Mouse (Mus musculus) hindbrain, embryonic 13.5 days (tissue): ENCODE data around the gene Gm42878. TPM values are rescaled to one million over a fixed set of nuclear protein-coding genes. Genes with fewer than 3 reads are reported as not detected.

Experiments used
- ATAC-seq: fragments of 200-750 bp; cut with Nextera tagmentation; 2 replicates; pipeline ENCODE4 v1.8.0; 2017; ENCODE audit warnings: moderate TSS enrichment; ENCODE audit not compliant: low FRiP score
- H3K27ac ChIP-seq: fragments of 300-500 bp; sonication (generic); 2 replicates; pipeline ENCODE4 v1.5.1; 2015; ENCODE audit warnings: inconsistent platforms, mild to moderate bottlenecking, moderate library complexity
- H3K27me3 ChIP-seq: fragments of 300-500 bp; sonication (generic); 2 replicates; pipeline ENCODE4 v1.6.1; 2015; ENCODE audit warnings: mild to moderate bottlenecking, inconsistent platforms
- H3K36me3 ChIP-seq: fragments of 300-500 bp; sonication (generic); 2 replicates; pipeline ENCODE4 v1.6.1; 2015; ENCODE audit warnings: mild to moderate bottlenecking, inconsistent platforms
- H3K4me1 ChIP-seq: fragments of 300-500 bp; sonication (generic); replicated peaks from 2 replicates; pipeline ENCODE4 v1.6.1; 2015; ENCODE audit warnings: inconsistent platforms
- H3K4me2 ChIP-seq: fragments of 300-500 bp; sonication (generic); 2 replicates; pipeline ENCODE4 v1.6.1; 2015; ENCODE audit warnings: inconsistent platforms, mild to moderate bottlenecking, moderate library complexity
- H3K4me3 ChIP-seq: fragments of 300-500 bp; sonication (generic); 2 replicates; pipeline ENCODE4 v1.5.1; 2015; ENCODE audit warnings: mild to moderate bottlenecking, inconsistent platforms
- H3K9ac ChIP-seq: fragments of 300-500 bp; sonication (generic); 2 replicates; pipeline ENCODE4 v1.6.1; 2015; ENCODE audit warnings: mild to moderate bottlenecking, inconsistent platforms
- H3K9me3 ChIP-seq: fragments of 300-500 bp; sonication (generic); 2 replicates; pipeline ENCODE4 v1.6.1; 2016; ENCODE audit warnings: inconsistent platforms
- WGBS: fragments of 180-500 bp; shearing (Covaris S2); methylation state at CpG from one replicate; pipeline ENCODE4 v1.1.7; 2015; 5-methylcytosine and 5-hydroxymethylcytosine counted together
- polyA plus RNA-seq: library from polyadenylated mRNA; unstranded; fragments of >200 nt; fragmentation: Nextera tagmentation; extraction: Ambion mirVana; gene quantifications from 2 replicates; pipeline ENCODE4 v1.2.1, GENCODE M21; 2015

The Gm42878 gene
- polyA plus RNA-seq, 1 experiment from 2014 or later, result not detected

DNA sequence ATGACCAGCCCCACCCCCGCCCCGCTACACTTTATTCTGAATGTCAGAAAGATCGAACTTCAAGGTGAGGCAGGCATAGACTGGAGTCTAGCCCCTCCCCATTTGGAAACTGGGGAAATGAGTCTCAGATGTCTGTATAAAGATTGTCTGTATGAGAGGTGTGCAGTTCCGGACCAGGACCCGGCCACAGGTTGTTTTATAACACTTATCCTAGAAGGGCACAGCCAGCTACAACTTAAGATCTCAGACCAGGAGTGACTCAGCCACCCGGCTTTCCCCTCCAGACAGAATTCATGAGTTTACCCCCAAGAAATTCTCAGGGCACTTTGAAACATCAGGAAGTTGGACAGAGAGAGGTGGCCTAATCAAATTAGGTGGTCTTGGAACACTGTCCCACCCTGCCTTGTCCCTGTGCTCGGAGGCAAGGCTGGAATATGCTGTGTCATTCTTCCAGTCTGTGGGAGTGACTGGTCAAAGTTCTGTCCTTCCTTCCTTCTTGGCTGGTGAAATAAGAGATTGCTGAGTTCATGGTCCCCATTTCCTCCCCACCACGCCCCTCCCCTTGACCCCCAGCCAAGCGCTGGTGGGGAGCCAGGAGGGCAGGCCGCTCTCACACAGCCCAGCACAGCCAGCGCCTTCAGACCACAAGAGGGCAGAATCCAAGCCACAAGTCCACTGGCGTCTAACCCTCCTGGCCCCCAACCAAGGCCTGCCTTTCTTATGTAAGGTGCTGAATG is 38.7 kb upstream of the Gm42878 start:
- 0 out of 2 replicates have a peak, but pooled peaks cover 8% of the 10 kb centered on the region for H3K4me1 ChIP-seq
- no peak for ATAC-seq
- H3K4me2 ChIP-seq, result no peak overlapping the region
- no peaks in the 10 kb centered on the region for H3K27me3 ChIP-seq
- H3K4me3 ChIP-seq, result no peak overlapping the region
- peaks cover 20% of the 10 kb centered on the region for H3K36me3 ChIP-seq
- 59% methylated on average over 12 of the region's 12 CpGs for WGBS
- H3K27ac ChIP-seq, result no peak overlapping the region
- no peak overlapping the region for H3K9ac ChIP-seq
- no peaks in the 10 kb centered on the region for H3K9me3 ChIP-seq

DNA sequence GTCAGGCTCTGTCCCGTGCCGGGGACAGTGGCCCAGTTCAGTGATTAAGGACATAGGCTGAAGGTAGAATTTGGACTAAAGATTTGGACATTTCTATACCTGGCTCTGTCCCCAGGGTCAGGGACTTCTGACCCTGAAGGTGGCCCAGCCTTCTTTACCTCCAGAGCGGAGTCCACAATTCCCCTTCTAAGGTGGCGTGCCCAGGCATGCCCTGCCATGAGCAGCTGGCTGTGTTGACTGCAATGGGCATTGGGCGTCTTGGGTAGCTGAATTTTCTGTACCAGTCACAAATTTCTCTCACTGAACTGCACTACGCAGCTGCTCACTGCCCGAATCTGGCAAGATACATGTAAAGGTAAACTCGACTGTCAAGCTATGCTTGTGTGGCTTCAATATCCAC is 36.7 kb upstream of the Gm42878 start:
- no peak overlapping the region for H3K9ac ChIP-seq
- 93% methylated on average over 8 of the region's 8 CpGs for WGBS

DNA sequence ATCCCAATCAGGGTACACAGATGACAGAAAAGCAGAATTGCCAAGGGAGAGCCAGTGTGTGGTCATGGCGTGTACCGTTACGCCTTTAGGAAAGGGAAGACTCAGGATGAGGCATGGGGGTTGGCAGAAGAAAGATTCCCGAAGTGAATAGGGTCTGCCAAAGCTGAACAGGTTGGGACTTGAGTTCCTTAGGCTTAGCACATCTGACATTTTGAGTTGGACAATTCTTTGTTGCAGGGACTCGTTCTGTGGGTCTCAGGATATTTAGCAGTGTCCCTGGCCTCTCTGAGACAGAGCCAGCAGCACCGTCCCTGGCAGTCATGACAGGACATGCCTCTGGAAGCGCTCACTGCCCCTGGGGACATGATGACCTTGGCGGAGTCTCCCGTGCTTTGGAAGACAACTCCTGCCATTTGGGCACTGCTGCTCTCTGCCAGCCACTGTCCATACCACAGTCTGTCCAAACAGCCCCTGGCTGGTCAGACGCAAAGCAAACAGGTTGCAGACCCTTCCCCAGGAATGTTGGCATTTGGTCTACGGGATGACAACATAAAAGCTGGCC is 31.7 kb upstream of the Gm42878 start:
- no peak for ATAC-seq
- H3K9me3 ChIP-seq, result no peaks in the 10 kb centered on the region
- no peaks in the 10 kb centered on the region for H3K27me3 ChIP-seq
- no peak overlapping the region for H3K9ac ChIP-seq
- no peak overlapping the region for H3K27ac ChIP-seq
- WGBS, result 88% methylated on average over 11 of the region's 11 CpGs
- no peaks in the 10 kb centered on the region for H3K4me1 ChIP-seq
- no peak overlapping the region for H3K4me3 ChIP-seq
- H3K36me3 ChIP-seq, result peaks cover 72% of the 10 kb centered on the region
- H3K4me2 ChIP-seq, result no peak overlapping the region

More for the DNA sequence above, 36.7 kb upstream of the Gm42878 start:
- H3K27ac ChIP-seq, result no peak overlapping the region
- H3K36me3 ChIP-seq, result peaks cover 36% of the 10 kb centered on the region
- H3K4me3 ChIP-seq, result no peak overlapping the region
- 0 out of 2 replicates have a peak, but pooled peaks cover 8% of the 10 kb centered on the region for H3K4me1 ChIP-seq
- H3K9me3 ChIP-seq, result no peaks in the 10 kb centered on the region
- no peak for ATAC-seq
- no peaks in the 10 kb centered on the region for H3K27me3 ChIP-seq
- H3K4me2 ChIP-seq, result no peak overlapping the region

DNA sequence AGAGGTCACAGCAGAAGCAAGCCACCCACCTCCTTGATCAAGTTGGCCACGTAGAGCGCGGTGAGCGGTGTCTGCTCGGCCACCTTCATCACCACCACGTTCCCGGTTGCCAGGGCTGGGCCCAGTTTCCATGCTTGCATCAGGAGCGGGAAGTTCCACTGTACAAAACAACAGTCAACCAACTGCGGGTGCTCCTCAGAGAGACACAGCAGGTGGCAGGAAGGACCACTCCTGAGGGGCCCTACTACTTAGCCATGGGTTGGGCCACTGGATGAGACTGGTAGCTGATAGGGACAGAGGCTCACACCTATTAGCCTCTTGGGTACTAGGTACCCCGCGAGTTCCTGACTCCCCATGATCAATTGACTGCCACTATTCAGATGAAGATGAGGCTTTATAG is 30.6 kb upstream of the Gm42878 start:
- H3K36me3 ChIP-seq, result peaks cover 81% of the 10 kb centered on the region
- H3K4me3 ChIP-seq, result no peak overlapping the region
- no peaks in the 10 kb centered on the region for H3K4me1 ChIP-seq
- 95% methylated on average over 11 of the region's 11 CpGs for WGBS
- H3K9me3 ChIP-seq, result no peaks in the 10 kb centered on the region
- no peaks in the 10 kb centered on the region for H3K27me3 ChIP-seq
- H3K9ac ChIP-seq, result no peak overlapping the region
- H3K27ac ChIP-seq, result no peak overlapping the region
- no peak overlapping the region for H3K4me2 ChIP-seq
- no peak for ATAC-seq

DNA sequence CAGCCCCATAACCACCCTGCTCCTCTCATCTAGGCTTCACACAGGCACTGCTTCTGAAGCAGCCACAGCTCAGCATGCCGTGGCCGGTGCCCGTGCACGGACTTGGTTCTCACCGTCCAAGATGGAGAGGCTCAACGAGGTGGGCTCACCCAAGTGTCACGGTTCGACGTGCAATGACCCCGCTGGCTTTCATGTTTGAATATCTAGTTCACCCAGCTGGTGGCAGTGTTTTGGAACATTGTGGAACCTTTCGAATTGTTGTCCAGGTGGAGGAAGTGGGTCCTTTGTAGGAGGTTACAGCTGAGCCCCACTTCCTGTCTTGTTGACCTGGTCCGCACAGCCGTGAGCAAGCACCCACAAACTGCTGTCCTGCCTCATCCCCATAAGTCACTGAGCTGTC is 28.9 kb upstream of the Gm42878 start:
- H3K4me1 ChIP-seq, result no peaks in the 10 kb centered on the region
- no peak overlapping the region for H3K4me3 ChIP-seq
- H3K27ac ChIP-seq, result no peak overlapping the region
- H3K36me3 ChIP-seq, result peaks cover 73% of the 10 kb centered on the region
- H3K4me2 ChIP-seq, result no peak overlapping the region
- no peaks in the 10 kb centered on the region for H3K27me3 ChIP-seq
- no peaks in the 10 kb centered on the region for H3K9me3 ChIP-seq
- no peak overlapping the region for H3K9ac ChIP-seq
- no peak for ATAC-seq
- WGBS, result 91% methylated on average over 13 of the region's 13 CpGs

DNA sequence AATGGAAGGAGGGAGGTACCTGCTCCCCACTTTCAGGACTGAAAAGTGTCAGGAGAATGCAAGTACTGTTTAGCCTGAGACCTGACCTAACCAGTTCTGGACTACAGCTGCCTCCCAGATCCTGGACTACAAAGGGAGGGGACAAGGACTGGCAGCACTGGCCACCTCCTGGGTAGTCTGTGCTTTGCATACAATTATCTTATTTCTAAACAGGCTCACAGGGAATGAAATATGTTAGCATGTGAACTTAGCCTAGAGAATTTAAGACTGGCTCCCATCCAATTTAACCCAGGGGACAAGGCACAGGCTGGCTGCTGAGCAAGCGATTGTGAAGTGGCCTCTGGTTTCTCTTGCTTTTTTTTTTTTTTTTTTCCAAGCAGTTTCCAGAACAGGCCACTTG is 25.5 kb upstream of the Gm42878 start:
- H3K36me3 ChIP-seq, result peaks cover 66% of the 10 kb centered on the region
- H3K9ac ChIP-seq, result no peak overlapping the region
- H3K9me3 ChIP-seq, result no peaks in the 10 kb centered on the region
- no peak overlapping the region for H3K4me3 ChIP-seq
- H3K4me2 ChIP-seq, result no peak overlapping the region
- H3K4me1 ChIP-seq, result no peaks in the 10 kb centered on the region
- WGBS, result 81% methylated on average over 1 of the region's 1 CpGs
- H3K27ac ChIP-seq, result no peak overlapping the region
- no peak for ATAC-seq
- H3K27me3 ChIP-seq, result no peaks in the 10 kb centered on the region

DNA sequence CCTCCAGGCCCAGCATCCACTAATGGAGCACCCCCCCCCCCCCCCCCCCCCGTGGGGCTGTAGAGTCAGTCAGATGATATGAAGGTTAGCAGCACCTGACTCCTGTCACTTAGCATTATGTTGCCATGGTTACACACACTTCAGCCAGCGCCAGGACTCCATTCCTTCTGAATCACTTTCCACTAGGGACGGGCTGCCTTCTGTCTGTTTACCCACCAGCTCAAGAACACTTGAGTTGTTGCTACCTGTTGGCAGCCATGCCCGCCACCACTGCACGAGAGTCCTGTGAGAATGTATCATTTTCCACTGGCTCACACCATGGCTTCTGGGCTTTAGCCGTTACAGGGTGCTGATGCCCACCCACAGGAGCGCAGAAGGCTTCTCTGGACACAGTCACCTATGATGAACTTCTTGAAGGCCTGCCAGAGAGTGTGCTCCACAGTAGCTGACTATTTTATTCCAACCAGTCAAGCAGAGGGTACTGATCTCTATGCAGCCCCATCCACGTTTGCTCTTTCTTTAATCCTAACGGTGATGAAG is 24.7 kb upstream of the Gm42878 start:
- Histone ChIP-seq H3K4me2 (no peak overlapping the region), H3K4me1 (no peaks in the 10 kb centered on the region), H3K36me3 (peaks cover 59% of the 10 kb centered on the region), H3K27ac (no peak overlapping the region), H3K4me3 (no peak overlapping the region), H3K9ac (no peak overlapping the region), H3K27me3 (no peaks in the 10 kb centered on the region), H3K9me3 (no peaks in the 10 kb centered on the region)
- no peak for ATAC-seq
- 75% methylated on average over 9 of the region's 9 CpGs for WGBS

DNA sequence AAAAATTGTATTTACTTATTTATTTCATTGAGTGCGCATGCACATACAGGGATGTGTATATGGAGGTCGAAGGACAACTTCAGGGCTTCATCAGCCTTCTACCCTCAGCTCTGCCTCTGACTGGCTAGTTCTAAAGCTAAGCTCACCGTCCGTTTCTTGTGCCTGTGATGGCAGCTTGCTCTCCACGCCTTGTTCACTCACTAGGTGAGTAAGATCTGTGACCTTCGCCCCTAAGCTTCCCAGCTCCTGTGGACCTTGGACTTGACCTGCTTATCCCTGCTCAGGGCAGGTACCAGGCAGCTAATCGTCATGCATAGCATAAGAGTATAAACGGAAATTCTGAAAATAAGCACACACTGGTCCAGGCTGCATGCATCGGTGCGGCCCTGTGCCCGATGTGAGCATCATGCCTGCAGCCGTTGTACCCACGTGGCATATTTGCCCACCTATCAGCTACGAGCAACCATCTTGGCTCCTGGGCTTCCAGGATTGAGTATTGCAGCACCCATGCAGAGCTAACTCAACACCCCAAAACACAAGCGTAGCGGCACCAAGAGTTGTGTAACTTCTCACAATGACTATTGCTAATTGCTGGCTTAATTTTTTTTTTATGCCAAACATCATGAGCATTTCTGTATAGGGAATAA is 20.9 kb upstream of the Gm42878 start:
- no peak for ATAC-seq
- Histone ChIP-seq H3K27ac (no peak overlapping the region), H3K36me3 (peaks cover 25% of the 10 kb centered on the region), H3K27me3 (no peaks in the 10 kb centered on the region), H3K4me2 (no peak overlapping the region), H3K9me3 (no peaks in the 10 kb centered on the region), H3K9ac (no peak overlapping the region), H3K4me3 (no peak overlapping the region), H3K4me1 (no peaks in the 10 kb centered on the region)
- 93% methylated on average over 16 of the region's 16 CpGs for WGBS

DNA sequence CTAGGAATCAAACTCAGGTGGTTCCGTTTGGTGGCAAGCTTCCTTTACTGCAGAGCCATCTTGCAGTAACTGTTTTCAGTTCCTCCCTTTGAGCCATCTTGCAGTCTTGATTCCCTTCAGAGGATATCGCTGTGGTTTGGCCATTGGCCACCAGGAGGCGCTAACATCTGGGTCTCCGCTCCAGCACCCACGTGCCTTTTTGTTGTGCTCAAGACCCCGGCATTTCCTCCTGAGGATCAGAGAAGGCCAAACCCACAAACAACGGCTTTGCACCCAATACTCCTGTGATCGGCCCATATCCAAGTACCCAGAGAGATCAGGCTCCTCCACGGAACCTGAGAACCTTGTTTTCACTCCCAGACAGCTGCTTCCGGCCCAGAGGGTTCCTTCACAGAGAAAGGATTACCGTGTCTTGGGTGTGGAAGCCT is 19.2 kb upstream of the Gm42878 start:
- H3K9me3 ChIP-seq, result no peaks in the 10 kb centered on the region
- H3K27me3 ChIP-seq, result no peaks in the 10 kb centered on the region
- peaks cover 14% of the 10 kb centered on the region; the same call in 1 of the 2 replicates for H3K36me3 ChIP-seq
- ATAC-seq, result no peak
- WGBS, result 15% methylated on average over 11 of the region's 11 CpGs
- no peak overlapping the region for H3K27ac ChIP-seq
- no peak overlapping the region for H3K9ac ChIP-seq
- H3K4me1 ChIP-seq, result no peaks in the 10 kb centered on the region
- no peak overlapping the region for H3K4me3 ChIP-seq
- peak overlapping the region; percentile 31 for H3K4me2 ChIP-seq

DNA sequence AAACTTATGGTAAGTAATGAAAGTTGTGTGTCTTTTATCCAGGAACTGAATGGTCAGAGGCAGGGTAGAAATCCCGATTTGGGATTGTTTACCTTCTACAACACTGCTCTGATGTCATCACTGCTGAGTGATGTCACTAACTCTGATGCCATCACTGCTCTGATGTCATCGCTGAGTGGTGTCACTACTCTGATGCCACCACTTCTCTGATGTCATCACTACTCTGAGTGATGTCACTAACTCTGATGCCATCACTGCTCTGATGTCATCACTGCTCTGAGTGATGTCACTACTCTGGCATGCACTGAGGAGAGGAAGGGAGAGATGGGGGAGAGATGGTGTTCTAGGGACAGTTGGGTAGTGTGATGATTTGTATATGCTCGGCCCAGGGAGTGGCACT is 17.2 kb upstream of the Gm42878 start:
- Histone ChIP-seq H3K4me1 (no peaks in the 10 kb centered on the region), H3K36me3 (peaks cover under 1% of the 10 kb centered on the region; the same call in 1 of the 2 replicates), H3K9ac (no peak overlapping the region), H3K4me2 (no peak overlapping the region), H3K27ac (no peak overlapping the region), H3K4me3 (no peak overlapping the region), H3K9me3 (no peaks in the 10 kb centered on the region), H3K27me3 (no peaks in the 10 kb centered on the region)
- ATAC-seq, result no peak
- WGBS, result 91% methylated on average over 3 of the region's 3 CpGs

DNA sequence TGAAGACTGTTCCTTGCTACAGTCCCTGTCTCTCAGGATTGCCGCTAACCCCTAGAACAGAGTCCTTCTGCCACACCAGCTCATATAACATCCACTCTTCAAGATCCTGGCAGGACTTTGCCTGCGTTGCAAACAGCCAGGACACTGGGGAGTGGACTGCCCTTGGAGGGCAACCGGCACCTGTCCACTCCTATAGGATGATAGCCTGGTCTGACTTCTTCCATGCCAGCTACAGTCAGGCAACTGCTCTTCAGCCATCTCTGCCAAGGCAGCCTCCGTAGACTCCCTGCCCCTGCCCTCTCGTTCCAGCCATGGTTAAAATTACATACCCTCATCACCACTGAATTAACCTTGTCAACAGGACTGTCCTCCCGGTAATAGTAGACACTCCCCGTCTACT is 3.9 kb upstream of the Gm42878 start:
- Histone ChIP-seq H3K4me1 (peaks cover 16% of the 10 kb centered on the region), H3K4me3 (no peak overlapping the region), H3K9me3 (no peaks in the 10 kb centered on the region), H3K27ac (no peak overlapping the region), H3K4me2 (no peak overlapping the region), H3K27me3 (no peaks in the 10 kb centered on the region), H3K9ac (no peak overlapping the region), H3K36me3 (no peaks in the 10 kb centered on the region)
- no peak for ATAC-seq
- 90% methylated on average over 7 of the region's 7 CpGs for WGBS

DNA sequence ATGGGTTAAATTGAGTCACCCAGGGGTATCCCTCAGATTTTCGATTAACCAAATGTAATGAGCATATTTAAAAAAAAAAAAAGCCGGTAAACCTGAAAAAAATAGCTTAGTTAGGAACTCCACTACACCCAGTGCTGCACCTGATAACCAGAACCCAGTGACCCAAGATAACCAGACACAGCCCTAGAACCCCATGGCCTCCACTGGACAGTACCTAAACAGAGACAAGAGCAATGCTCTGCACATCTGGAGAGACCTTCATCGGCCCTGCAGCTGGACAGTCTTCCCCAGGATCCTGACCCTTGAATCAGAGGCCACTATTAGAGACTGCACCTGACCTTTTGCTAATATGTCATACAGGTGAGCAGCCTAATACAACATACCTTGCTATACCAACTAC is 1.8 kb upstream of the Gm42878 start:
- no peaks in the 10 kb centered on the region for H3K36me3 ChIP-seq
- H3K27ac ChIP-seq, result no peak overlapping the region
- WGBS, result 99% methylated on average over 3 of the region's 3 CpGs
- ATAC-seq, result no peak
- H3K27me3 ChIP-seq, result no peaks in the 10 kb centered on the region
- 0 out of 2 replicates have a peak overlapping the region, but pooled peaks have one; percentile 99 for H3K9ac ChIP-seq
- H3K9me3 ChIP-seq, result no peaks in the 10 kb centered on the region
- H3K4me2 ChIP-seq, result no peak overlapping the region
- H3K4me3 ChIP-seq, result no peak overlapping the region
- H3K4me1 ChIP-seq, result peaks cover 36% of the 10 kb centered on the region
